Mouse (Mus musculus): ENCODE results near the gene Zbtb34. TPM values are rescaled to one million over a fixed set of nuclear protein-coding genes. Genes with fewer than 3 reads are reported as not detected.

Gene Zbtb34
- polyA plus RNA-seq, 1 experiment from 2014 or later: 7.6 TPM

DNA sequence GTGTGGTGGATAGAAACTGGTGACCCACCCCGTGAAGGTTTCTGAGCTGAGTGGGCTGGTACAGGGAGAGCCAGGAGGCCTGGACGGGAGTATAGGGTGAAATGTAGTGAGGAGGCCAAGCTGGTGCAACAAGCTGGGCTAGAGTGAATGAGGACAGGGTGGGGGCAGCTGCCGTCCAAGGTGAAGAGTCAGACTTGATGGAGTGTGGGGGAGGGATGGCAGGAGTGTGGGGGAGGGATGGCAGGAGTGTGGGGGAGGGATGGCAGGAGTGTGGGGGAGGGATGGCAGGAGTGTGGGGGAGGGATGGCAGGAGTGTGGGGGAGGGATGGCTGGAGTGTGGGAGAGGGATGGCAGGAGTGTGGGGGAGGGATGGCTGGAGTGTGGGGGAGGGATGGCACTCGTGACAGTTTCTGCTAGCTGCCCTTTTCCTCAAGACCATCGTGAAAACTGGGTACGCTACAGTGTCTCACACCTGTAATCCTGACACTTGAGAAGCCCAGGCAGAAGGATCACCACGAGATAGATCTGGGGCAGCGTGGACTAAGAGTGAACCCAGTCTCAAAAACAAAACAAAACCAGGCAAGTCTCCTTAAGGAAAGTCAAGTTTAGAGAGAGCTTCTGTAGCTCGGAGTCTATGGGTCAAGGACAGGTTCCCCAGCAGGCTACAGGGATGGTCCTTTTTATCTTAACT, 9.0 kb upstream of the Zbtb34 start:
- Histone ChIP-seq H3K9me3 (replicated peaks; ENCODE audit: control insufficient read depth, low read length, poor library complexity, severe bottlenecking) (no peaks in the 10 kb centered on the region), H3K27ac (ENCODE audit: low read length) (0 out of 2 replicates have a peak overlapping the region, but pooled peaks have one; percentile 9), H3K9ac (ENCODE audit: low read depth, low read length) (no peak overlapping the region), H3K36me3 (ENCODE audit: control insufficient read depth, insufficient read depth, low read length) (no peaks in the 10 kb centered on the region), H3K4me3 (ENCODE audit: low read depth, low read length) (no peak overlapping the region), H3K27me3 (ENCODE audit: control insufficient read depth, insufficient read depth, low read depth, low read length) (peaks cover 5% of the 10 kb centered on the region; the same call in 1 of the 2 replicates), H3K4me1 (ENCODE audit: control insufficient read depth, insufficient read depth, low read length) (peaks cover 33% of the 10 kb centered on the region), H3K4me2 (ENCODE audit: low read length) (no peak overlapping the region)
- ATAC-seq: no peak
- WGBS: 31% methylated on average over 9 of the region's 9 CpGs

DNA sequence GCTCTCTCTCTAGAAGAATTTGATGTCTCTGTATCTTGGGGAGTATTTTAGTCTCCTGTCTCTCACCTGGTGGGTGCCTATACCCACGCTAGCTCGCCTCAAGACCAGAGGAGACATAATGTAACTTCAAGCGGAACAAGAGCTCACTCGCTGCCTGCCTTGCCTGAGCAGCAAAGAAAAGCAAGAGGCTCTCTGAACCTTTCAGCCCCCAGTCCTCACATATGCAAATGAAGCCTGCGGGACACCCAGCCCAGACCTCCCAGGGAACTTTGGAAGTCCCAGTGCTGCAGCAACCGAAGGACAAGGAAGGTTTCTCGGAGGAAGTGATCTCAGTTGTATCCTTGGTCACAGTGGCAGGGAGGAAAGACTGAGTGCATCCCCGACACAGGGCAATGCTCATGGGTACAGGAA, 8.4 kb upstream of the Zbtb34 start:
- H3K4me2 ChIP-seq (ENCODE audit: low read length): no peak overlapping the region
- 5% methylated on average over 8 of the region's 8 CpGs for WGBS

DNA sequence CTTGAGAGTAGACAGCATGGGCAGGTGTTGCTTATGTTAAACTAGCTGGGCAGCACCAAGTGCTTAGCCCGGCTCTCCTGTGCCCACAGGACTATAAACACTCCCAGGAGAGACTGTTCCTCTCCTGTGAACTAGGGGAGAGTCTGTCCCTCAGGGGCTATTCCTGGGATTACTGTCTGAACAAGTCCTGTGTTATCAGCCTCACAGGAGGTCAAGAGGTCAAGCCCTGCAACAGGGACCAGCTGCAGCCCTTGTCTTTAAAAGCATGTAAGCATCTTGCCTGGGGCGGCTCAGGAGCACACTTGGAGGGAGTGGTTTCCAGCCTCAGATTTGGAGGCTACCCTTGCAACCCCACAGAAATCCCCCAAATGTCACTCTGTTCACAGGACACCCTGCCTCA, 7.3 kb upstream of the Zbtb34 start:
- H3K36me3 ChIP-seq (ENCODE audit: control insufficient read depth, insufficient read depth, low read length): no peaks in the 10 kb centered on the region
- no peak overlapping the region for H3K9ac ChIP-seq (ENCODE audit: low read depth, low read length)
- H3K27me3 ChIP-seq (ENCODE audit: control insufficient read depth, insufficient read depth, low read depth, low read length): peaks cover 5% of the 10 kb centered on the region; the same call in 1 of the 2 replicates
- no peak overlapping the region for H3K27ac ChIP-seq (ENCODE audit: low read length)
- H3K4me2 ChIP-seq (ENCODE audit: low read length): no peak overlapping the region
- WGBS: 11% methylated on average over 2 of the region's 2 CpGs
- peaks cover 36% of the 10 kb centered on the region for H3K4me1 ChIP-seq (ENCODE audit: control insufficient read depth, insufficient read depth, low read length)
- ATAC-seq: no peak
- H3K9me3 ChIP-seq (replicated peaks; ENCODE audit: control insufficient read depth, low read length, poor library complexity, severe bottlenecking): no peaks in the 10 kb centered on the region
- H3K4me3 ChIP-seq (ENCODE audit: low read depth, low read length): no peak overlapping the region

More for the DNA sequence above, 8.4 kb upstream of the Zbtb34 start:
- Histone ChIP-seq H3K4me3 (ENCODE audit: low read depth, low read length) (no peak overlapping the region), H3K36me3 (ENCODE audit: control insufficient read depth, insufficient read depth, low read length) (no peaks in the 10 kb centered on the region), H3K27me3 (ENCODE audit: control insufficient read depth, insufficient read depth, low read depth, low read length) (peaks cover 5% of the 10 kb centered on the region; the same call in 1 of the 2 replicates), H3K9ac (ENCODE audit: low read depth, low read length) (no peak overlapping the region), H3K27ac (ENCODE audit: low read length) (0 out of 2 replicates have a peak overlapping the region, but pooled peaks have one; percentile 9), H3K9me3 (replicated peaks; ENCODE audit: control insufficient read depth, low read length, poor library complexity, severe bottlenecking) (no peaks in the 10 kb centered on the region), H3K4me1 (ENCODE audit: control insufficient read depth, insufficient read depth, low read length) (peaks cover 36% of the 10 kb centered on the region)
- ATAC-seq: no peak

DNA sequence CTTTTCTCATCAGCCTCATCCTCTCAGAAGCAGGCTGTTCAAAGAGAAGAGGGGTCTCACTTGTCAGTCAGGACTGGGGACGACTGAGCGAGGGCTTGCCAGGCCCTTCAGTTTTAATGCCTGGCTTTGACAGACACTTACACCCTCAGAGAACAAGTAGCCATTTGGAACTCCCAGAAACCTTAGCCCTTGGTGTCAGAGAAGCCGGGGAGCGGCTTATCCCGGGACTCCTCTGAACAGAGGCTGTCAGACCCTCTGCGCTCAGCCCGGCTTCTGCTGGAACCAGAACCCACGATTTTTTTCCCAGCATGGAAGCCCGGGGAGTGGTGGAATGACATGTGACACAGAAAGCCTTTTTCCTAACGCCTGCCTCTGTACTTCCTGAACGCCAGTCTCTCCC, 6.1 kb upstream of the Zbtb34 start:
- no peak overlapping the region for H3K4me3 ChIP-seq (ENCODE audit: low read depth, low read length)
- WGBS: 25% methylated on average over 11 of the region's 11 CpGs
- peaks cover 5% of the 10 kb centered on the region; the same call in 1 of the 2 replicates for H3K27me3 ChIP-seq (ENCODE audit: control insufficient read depth, insufficient read depth, low read depth, low read length)
- H3K9me3 ChIP-seq (replicated peaks; ENCODE audit: control insufficient read depth, low read length, poor library complexity, severe bottlenecking): no peaks in the 10 kb centered on the region
- H3K4me2 ChIP-seq (ENCODE audit: low read length): no peak overlapping the region
- peaks cover 36% of the 10 kb centered on the region for H3K4me1 ChIP-seq (ENCODE audit: control insufficient read depth, insufficient read depth, low read length)
- no peak overlapping the region for H3K27ac ChIP-seq (ENCODE audit: low read length)
- H3K9ac ChIP-seq (ENCODE audit: low read depth, low read length): no peak overlapping the region
- H3K36me3 ChIP-seq (ENCODE audit: control insufficient read depth, insufficient read depth, low read length): no peaks in the 10 kb centered on the region
- no peak for ATAC-seq

- Histone ChIP-seq H3K4me1 (ENCODE audit: control insufficient read depth, insufficient read depth, low read length) (peaks cover 32% of the 10 kb centered on the region), H3K9ac (ENCODE audit: low read depth, low read length) (peak overlapping the region; percentile 31; the same call in 1 of the 2 replicates), H3K4me3 (ENCODE audit: low read depth, low read length) (peak overlapping the region; percentile 14), H3K36me3 (ENCODE audit: control insufficient read depth, insufficient read depth, low read length) (no peaks in the 10 kb centered on the region), H3K27me3 (ENCODE audit: control insufficient read depth, insufficient read depth, low read depth, low read length) (peaks cover 5% of the 10 kb centered on the region; the same call in 1 of the 2 replicates), H3K9me3 (replicated peaks; ENCODE audit: control insufficient read depth, low read length, poor library complexity, severe bottlenecking) (no peaks in the 10 kb centered on the region), H3K27ac (ENCODE audit: low read length) (0 out of 2 replicates have a peak overlapping the region, but pooled peaks have one; percentile 4), H3K4me2 (ENCODE audit: low read length) (peak overlapping the region; percentile 51)
- WGBS: 3% methylated on average over 16 of the region's 16 CpGs
- ATAC-seq: no peak
Measured at GRCm38 (mm10) chr2:33436035-33436580, 5.0 kb upstream of the Zbtb34 start.

GRCm38 (mm10) chr2:33435036-33435650, 4.0 kb upstream of the Zbtb34 start:
- ATAC-seq: no peak
- Histone ChIP-seq H3K4me2 (ENCODE audit: low read length) (no peak overlapping the region), H3K36me3 (ENCODE audit: control insufficient read depth, insufficient read depth, low read length) (no peaks in the 10 kb centered on the region), H3K9ac (ENCODE audit: low read depth, low read length) (no peak overlapping the region), H3K27me3 (ENCODE audit: control insufficient read depth, insufficient read depth, low read depth, low read length) (peaks cover 5% of the 10 kb centered on the region; the same call in 1 of the 2 replicates), H3K4me3 (ENCODE audit: low read depth, low read length) (no peak overlapping the region), H3K4me1 (ENCODE audit: control insufficient read depth, insufficient read depth, low read length) (peaks cover 26% of the 10 kb centered on the region), H3K9me3 (replicated peaks; ENCODE audit: control insufficient read depth, low read length, poor library complexity, severe bottlenecking) (no peaks in the 10 kb centered on the region), H3K27ac (ENCODE audit: low read length) (peak overlapping the region; percentile 3; the same call in 1 of the 2 replicates)
- WGBS: 44% methylated on average over 8 of the region's 8 CpGs

GRCm38 (mm10) chr2:33432877-33433276, 1.8 kb upstream of the Zbtb34 start:
- Histone ChIP-seq H3K9ac (ENCODE audit: low read depth, low read length) (no peak overlapping the region), H3K36me3 (ENCODE audit: control insufficient read depth, insufficient read depth, low read length) (no peaks in the 10 kb centered on the region), H3K27ac (ENCODE audit: low read length) (no peak overlapping the region), H3K9me3 (replicated peaks; ENCODE audit: control insufficient read depth, low read length, poor library complexity, severe bottlenecking) (no peaks in the 10 kb centered on the region), H3K4me2 (ENCODE audit: low read length) (no peak overlapping the region), H3K27me3 (ENCODE audit: control insufficient read depth, insufficient read depth, low read depth, low read length) (no peaks in the 10 kb centered on the region), H3K4me1 (ENCODE audit: control insufficient read depth, insufficient read depth, low read length) (peaks cover 40% of the 10 kb centered on the region), H3K4me3 (ENCODE audit: low read depth, low read length) (no peak overlapping the region)
- no peak for ATAC-seq
- WGBS: 68% methylated on average over 5 of the region's 5 CpGs

GRCm38 (mm10) chr2:33430081-33430770, 898 bp downstream of the Zbtb34 start:
- H3K36me3 ChIP-seq (ENCODE audit: control insufficient read depth, insufficient read depth, low read length): no peaks in the 10 kb centered on the region
- peaks cover 22% of the 10 kb centered on the region for H3K4me1 ChIP-seq (ENCODE audit: control insufficient read depth, insufficient read depth, low read length)
- peak overlapping the region; percentile 98 for H3K9ac ChIP-seq (ENCODE audit: low read depth, low read length)
- 9% methylated on average over 13 of the region's 13 CpGs for WGBS
- peak overlapping the region; percentile 98 for H3K4me3 ChIP-seq (ENCODE audit: low read depth, low read length)
- H3K4me2 ChIP-seq (ENCODE audit: low read length): peak overlapping the region; percentile 65
- ATAC-seq: no peak
- H3K9me3 ChIP-seq (replicated peaks; ENCODE audit: control insufficient read depth, low read length, poor library complexity, severe bottlenecking): no peaks in the 10 kb centered on the region
- no peak overlapping the region for H3K27ac ChIP-seq (ENCODE audit: low read length)
- H3K27me3 ChIP-seq (ENCODE audit: control insufficient read depth, insufficient read depth, low read depth, low read length): no peaks in the 10 kb centered on the region

Measured in midbrain, embryonic 16.5 days (tissue).